Mouse (Mus musculus) mesoderm, embryonic 11.5 days (tissue): ENCODE measurements around the gene Vars.
A peak's percentile ranks its signal among the peaks of the same experiment; 100 is the strongest.

Experiments used
- DNase-seq: peaks from one replicate; pipeline ENCODE4 v3.0.0-alpha.2; 2012; ENCODE audit warnings: low read depth, low spot score

The Vars gene

GRCm38 (mm10) chr17:35048149-35048931, 47.6 kb downstream of the Vars start:
- no peak for DNase-seq

- DNase-seq = no peak
These were observed 48.2 kb downstream of the Vars start for GRCm38 (mm10) chr17:35048932-35049440.

- peak; percentile 83 for DNase-seq
These were observed 48.8 kb downstream of the Vars start, which contains the start of gene Clic1 for GRCm38 (mm10) chr17:35049561-35050016. Gene Clic1 (plus strand): TSS chr17:35049966.

GRCm38 (mm10) chr17:35050126-35050750, 49.5 kb downstream of the Vars start:
- DNase-seq = peak; percentile 61

GRCm38 (mm10) chr17:35051156-35052086, 50.6 kb downstream of the Vars start:
- DNase-seq = peak; percentile 89

- no peak for DNase-seq
These were observed 51.5 kb downstream of the Vars start for GRCm38 (mm10) chr17:35052271-35052798.

- DNase-seq = no peak
These were observed 55.1 kb downstream of the Vars start for GRCm38 (mm10) chr17:35055691-35056495.

GRCm38 (mm10) chr17:35057090-35057489, 56.3 kb downstream of the Vars start:
- DNase-seq = no peak

- DNase-seq = no peak
These were observed 57.5 kb downstream of the Vars start for GRCm38 (mm10) chr17:35058316-35058715.

- peak; percentile 94 for DNase-seq
These were observed 58.4 kb downstream of the Vars start, which contains the start of gene Ddah2 for GRCm38 (mm10) chr17:35058911-35059892. Gene Ddah2 (plus strand): TSS chr17:35059035.

- DNase-seq = no peak
These were observed 59.3 kb downstream of the Vars start for GRCm38 (mm10) chr17:35060071-35060470.

- no peak for DNase-seq
These were observed 60.0 kb downstream of the Vars start for GRCm38 (mm10) chr17:35060737-35061297.

GRCm38 (mm10) chr17:35061299-35061698, 60.5 kb downstream of the Vars start:
- no peak for DNase-seq

- DNase-seq = no peak
These were observed 62.7 kb downstream of the Vars start for GRCm38 (mm10) chr17:35063466-35063865.

GRCm38 (mm10) chr17:35064378-35064877, 63.6 kb downstream of the Vars start:
- DNase-seq = no peak

- DNase-seq = peak; percentile 59
These were observed 64.5 kb downstream of the Vars start, which contains the start of gene Ly6g6c for GRCm38 (mm10) chr17:35064951-35065947. Gene Ly6g6c (plus strand): TSS chr17:35065388.
